Mouse (Mus musculus) regulatory T cell (primary cell): ENCODE results near the gene Pgc.

ENCODE experiments used
- in situ Hi-C: fragments of 300-600 bp; cut with MboI, MseI; formaldehyde crosslinking; loops from one replicate; pipeline ENCODE4 v1.15.1; 2025; ENCODE audit warnings: high pct_unique_total_duplicates

Gene Pgc

DNA sequence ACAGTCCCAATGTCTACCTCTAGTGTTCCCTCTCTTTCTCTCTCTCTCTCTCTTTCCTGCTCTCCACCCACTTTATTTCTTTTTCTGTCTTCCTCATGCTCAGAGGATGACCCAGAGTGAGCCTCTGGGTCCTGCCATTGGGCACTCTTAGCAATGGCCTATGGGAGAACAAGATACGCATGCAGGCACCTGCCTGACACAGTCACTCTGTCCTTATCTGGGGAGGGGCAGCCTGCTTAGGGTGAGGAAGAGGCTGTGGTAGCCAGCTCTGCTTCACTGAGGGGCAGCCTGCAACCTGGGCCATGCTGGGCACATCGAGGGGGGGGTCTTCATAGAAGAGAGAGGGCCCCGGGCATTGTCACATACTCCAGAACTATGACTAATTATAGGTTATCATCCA is 23.0 kb downstream of the Pgc start:
- in situ Hi-C loops: no loop called here

DNA sequence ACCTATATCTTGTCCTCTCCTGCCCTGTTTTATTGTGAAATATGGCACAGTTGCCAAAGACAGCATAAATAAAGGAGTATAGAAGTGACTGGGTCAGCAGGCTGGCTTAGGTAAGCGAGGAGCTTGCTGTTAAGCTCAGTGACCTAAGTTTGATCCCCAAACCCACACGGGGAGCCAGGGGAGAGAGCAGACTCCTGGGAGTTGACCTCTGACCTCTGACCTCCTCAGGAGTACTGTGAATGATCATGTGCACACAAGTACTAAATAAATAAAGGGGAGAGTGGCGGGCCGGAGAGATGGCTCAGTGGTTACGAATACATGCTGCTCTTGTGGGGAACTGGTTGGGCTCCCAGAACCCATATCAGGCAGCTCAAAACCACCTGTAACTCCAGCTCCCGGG is 23.5 kb downstream of the Pgc start:
- in situ Hi-C loops: no loop called here

DNA sequence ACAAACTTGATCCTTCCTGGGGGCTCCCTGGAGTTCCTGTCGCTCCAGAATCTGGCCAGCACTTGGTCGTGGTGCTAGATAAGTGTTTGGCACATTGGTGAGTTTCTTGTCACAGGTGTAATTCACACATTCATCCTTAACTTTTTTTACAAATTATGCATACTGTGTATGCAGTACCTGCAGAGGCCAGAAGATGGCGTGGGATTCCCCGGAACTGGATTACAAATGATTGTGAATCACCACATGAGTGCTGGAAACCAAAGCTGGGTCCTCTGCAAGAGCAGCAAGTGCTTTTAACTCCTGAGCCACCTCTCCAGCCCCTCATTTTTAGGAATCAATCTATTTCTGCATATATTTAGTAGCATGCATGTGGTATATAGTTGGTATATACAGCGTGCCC is 25.2 kb downstream of the Pgc start:
- in situ Hi-C loops: no loop called here

DNA sequence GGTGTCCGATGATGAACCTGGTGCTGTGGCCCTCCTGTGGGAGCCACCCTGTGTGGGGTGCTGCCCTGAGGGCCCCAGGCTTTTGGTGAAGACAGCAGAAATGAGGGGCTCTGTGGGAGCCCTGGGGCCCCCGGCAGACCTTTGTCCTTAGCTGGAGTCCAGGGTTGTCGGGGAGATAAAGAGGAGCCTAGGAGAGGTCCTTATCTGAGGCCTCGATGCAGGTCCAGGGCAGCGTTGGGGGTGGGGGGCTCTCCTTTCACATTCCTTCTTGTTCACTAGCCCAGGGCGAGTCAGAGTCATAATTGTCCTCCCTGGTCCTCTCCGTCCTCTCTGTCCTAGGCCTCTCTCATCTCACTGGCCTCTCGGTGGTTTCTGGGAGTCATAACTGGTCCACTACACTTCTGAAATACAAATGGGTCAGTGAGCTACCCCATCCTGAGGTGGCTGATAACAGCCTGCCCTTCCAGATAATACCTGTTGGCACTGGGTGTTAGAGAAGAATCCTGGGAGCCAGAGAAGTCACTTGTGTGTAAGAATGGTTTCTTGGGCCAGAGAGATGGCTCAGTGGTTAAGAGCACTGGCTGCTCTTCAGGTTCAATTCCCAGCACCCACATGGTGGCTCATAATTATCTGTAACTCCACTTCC is 26.6 kb downstream of the Pgc start:
- in situ Hi-C loops: no loop called here

DNA sequence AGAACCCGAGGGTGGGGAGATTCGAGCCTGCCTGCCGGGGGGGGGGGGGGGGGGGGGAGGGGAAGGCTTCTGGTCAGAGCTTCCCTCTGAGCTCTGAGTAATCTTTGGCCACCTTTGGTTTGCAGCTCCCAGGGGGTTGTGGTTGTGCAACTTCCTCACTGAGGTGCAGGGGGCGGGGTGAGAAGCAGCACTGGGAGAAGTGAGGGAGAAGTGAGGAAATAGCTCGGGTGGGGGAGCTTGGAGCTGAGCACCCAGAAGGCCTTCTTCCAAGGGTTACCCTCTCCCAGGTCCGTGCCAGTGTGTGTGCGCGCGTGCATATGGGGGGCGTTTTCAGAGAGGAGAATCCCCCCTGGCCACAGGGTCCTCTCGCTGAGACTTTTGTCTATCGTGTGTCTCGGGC is 27.6 kb downstream of the Pgc start:
- in situ Hi-C loops: no loop called here

DNA sequence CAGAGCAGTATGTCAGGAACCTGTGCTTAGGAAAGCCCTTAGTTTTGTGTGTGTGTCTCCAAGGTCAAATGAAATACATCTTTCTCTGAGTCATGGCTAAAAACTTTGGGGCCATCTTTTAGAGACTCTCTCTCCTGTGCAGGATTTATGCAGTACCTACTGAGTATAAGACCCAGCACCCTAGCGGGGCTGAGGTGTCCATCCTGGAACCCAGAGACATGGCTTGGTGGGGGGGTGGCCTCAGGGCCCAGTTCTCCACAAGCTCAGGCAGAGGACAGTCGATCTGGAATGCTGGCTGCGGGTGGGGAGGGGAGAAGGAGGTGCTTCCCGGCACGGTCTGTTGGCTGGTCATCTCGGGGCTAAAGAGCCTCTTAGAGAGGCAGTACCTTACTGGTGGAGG is 29.7 kb downstream of the Pgc start:
- in situ Hi-C loops: no loop called here

DNA sequence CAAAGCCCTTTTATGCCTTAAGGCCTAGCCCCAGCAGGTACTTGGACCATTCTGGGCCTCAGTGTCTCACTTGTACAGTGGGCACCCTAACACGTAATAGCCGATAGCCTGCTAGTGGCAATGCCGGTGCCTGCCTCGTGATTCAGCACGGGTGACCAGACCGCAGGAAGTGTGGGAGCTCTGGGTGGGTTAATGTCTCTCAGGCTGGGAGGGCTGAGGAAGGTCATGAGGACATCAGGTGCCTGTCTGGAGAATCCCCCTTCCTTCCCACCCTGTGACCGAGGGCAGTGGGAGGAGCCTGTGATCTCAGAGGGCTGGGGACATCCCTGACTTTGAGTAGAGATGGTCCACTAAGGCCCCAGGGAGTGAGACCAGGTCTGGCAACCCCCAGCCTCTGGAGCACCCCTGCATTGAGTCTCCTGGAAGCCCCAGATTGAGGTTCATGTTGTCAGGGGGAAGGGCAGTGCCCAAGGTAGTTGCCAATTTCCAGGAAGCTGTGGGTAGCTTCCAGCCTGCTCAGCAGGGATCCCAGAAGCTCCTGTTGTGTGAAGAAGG is 30.5 kb downstream of the Pgc start:
- in situ Hi-C loops: no loop called here

DNA sequence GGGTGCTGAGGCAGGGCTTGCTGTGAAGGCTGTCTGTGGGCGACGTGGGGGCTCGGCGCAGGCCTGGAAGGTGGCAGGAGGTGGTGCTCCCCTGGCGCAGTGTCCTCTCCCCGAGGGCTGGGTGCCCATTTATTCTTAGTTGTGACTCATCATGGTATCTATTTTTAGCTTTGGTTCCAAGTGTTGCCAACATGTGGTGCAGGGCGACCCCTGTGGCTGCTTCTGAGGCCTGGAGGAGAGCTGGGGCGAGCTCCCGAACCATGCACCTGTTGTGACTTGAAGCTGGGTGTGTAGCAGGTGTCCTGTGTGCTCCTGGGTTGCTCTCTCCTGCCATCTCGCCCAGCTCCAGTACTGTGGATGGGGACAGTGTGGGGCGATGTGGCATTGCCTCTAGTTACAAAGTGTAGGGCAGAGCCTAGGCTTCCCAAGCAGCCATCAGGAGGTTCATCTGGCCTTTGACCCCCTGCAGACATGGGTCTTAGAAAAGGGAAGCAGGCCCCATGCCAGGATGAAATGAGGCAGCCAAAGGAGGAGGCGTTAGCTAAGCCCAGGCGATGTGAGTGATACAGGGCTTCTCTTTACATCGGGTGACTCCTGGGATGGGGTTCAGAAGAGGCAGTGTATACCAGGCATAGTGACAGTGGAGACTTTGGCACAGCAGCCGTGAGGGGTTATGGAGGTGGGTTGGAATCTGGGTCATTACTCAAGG is 33.2 kb downstream of the Pgc start:
- in situ Hi-C loops: no loop called here

DNA sequence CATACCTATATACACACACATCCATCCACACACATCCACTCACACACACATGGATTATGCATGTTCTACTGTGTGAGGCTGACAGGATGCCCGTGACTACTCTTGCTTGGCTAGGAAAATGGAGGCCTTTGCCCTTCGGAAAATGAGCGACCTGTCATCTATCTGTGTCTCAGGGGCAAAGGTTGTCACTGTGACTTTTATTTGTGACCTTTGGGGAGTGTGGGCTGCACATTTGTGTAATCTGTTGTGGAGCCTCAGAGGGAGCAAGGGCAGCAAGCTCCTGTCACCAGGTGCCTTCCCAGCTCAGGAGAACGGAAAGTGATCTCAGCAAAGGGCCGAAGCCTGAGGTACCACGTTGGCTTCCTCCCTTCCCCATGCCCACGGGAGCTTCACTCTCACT is 35.4 kb downstream of the Pgc start:
- in situ Hi-C loops: no loop called here

DNA sequence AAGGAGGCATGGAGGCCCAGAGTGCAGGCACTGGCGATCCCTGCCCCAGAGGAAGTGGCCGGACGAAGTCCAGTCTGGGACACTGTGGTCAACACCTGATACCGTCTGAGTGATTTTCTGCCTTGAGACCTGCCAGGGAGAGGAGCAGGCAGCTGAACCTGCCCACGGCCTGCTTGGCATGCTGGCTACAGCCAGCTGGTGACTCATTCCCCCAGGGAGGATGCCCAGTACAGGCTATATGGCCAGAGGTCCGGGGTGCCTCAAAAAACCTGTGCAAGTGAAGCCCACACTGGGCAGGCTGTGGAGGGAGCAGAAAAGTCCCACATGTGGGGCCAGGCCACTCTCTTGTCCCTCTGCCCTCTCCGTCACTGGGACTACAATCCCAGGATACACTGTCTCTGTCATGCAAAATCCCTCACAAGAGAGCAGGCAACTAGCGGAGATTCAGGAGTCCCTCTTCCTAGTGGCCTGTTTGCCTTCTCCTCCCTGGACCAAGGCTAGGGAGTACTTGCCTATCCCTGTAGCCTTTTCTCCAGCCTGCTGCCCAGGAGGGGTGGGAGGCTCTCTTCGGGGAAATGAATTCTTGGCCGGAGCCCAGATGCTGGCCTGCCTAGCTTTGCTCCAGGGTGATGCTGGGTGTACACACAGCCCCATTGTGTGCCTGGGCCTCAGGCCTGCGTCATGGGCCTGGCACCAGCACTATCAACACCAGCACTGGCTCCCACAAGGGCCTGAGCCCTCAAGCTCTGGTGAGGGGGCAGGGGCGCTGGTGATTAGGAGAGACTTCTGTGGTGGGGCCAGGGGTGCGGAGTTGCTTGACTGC is 36.1 kb downstream of the Pgc start:
- in situ Hi-C loops: no loop called here

DNA sequence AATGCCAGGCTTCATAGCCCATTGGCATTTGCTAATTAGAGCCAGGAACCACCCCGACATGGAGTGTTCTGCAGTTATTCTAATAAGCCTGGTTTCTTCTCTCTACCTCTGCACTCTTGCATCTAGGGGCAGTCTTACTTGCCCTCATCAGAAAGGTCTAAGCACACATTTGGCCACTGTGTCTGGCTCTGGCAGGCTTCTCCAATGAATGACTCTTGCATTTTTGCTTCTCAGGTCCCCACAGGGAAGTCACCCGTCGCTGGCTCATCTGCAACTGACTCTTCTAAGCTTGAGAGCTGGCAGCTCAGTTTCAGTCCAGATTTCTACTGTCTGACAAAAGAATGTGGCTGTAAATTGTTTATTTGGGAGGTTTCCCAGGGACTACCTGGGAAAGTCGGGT is 39.3 kb downstream of the Pgc start:
- in situ Hi-C loops: no loop called here

DNA sequence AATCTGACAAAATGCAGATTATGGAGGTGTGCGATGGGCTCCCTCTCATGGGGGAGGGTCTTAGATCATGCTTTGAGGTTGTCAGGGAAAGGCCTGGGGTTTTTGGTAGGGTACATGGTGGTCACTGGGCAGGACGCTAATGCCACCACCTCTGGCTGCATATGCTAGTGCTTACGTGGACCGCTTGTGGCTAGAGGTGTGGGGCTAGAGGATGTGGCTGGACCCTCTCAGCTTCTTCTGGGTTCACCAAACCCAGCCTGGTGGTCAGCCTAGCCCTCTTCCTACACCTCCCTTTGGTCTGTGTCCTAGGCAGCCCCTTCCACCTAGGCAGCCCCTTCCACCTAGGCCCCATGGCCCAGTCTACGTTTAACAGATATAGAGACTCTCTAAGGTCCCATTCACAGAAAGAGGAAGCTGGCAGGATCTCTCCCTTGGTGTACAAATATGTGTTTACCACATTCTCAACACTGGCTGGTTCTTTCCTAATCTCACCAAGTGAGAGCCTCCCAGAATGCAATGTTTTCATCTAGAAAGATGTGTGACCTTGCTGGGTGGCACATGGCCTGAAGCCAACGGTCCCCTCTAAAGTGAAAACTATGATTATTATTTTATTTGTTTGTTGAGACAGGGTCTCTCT is 39.9 kb downstream of the Pgc start:
- in situ Hi-C loops: no loop called here

DNA sequence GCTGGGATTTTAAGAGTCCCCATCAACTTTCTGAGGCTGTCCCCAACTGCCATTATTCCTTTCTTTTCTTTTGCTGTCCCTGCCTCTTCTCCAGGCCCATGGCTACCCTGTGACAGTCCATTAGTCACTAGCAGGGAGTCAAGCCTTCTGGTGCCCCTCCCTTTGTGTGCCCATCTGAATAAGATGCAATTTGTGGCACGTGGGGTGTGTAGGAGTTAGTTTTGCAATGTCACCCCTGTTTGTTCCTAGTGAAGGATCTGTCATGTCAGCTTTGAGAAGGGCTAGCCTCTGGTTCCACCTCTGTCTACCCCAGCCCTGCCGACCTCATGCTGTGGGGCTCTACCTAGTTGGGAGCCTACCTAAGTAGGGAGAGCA is 40.4 kb downstream of the Pgc start:
- in situ Hi-C loops: no loop called here

DNA sequence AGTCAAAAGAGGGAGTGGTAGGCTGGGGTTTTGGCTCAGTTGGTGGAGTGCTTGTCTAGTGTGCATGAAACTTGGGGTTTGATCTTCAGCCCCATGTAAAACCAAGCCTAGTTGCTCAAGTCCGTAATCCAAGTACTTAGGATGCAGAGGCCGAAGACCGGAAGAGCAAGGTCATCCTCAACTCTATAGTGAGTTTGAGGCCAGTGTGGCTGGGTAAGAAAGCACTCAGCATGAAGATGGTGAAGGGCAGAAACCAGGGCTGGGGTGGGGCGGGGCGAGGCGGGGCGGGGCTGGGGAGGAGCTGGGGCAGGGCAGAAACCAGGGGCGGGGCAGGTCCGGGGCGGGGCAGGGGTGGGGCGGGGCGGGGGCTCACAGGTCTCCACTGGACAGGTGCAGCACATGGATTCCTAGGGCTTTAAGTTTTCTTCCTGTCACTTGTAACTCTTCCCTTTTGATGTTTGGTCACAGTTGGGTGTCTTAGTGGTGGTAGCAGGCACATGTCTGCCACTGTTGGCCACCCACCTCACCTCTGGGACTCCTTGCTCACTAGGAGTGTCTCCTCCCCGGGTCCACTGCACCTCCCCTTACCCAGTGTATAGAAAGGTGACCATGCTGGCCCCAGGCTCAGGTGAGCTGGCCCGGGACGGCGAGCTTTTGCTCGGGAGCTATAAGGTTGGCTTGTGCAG is 41.0 kb downstream of the Pgc start:
- in situ Hi-C loops: no loop called here

DNA sequence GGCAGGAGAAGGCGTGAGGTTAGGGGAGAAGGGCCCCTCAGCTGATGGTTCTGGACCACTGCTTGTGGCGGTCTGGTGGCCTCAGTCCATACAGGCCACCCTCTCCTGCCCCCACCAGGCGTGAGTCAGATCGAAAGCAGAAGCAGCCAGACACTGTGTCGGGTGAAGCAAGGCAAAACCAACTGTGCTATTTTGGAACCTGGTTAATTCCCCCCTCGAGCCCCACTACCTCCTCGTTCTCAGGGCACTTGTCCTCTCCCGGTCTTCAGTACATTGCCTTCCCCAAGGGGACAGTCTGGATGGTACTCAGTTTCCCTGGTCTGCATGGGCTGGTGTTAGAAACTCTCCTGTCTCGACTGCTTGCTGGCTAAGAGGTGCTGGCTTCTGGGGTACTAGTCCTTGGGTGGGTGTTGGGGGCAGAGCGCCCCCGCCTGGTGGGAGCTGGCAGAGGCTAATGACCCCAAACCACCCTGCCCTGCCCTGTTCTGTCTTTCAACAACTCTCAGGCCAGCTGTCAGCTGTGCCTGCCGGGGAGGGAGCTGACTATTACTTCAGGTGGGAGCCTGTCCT is 42.1 kb downstream of the Pgc start:
- in situ Hi-C loops: no loop called here

DNA sequence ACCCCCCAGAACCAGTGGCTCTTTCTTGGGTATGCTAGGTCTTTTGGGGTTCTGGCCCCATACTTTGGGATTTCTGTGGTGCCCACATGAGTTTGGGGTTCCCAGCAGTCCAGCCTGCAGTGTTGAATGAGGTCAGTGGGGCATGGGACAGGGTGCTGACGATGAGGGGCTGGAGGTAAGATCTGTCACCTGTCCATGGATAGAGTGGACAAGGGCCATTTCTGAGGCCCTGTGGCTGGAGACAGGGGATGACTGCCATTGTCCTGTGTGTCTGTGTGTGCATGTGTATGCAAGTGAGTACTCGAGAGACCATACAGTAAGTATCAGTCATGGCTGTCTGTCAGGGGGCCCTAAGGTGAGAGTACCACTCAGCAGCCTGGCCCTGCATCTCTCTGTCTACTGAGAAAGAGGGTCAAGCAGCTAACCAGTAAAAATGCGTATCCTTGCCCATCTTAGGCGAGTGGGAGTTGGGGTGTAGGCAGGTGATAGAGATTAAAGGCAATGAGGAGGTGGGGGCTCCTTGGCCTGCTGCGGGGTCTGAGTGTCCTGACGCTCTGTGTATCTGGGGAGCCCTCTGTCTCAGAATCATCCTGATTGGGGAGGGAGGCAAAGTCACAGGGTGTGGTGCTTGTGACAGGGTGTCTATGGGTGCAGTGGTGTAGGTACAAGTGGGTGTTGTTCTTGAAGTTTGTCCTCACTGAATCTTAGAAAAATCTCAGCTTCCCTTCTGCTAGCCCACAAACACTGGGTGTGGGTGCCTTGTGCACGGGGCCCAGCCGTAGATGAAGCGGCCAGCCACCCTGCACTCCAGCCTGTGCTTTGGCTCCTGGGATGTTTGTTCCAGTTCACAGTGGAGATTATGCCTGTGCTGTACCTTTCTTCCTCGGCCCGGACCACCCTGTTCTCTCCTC is 43.0 kb downstream of the Pgc start:
- in situ Hi-C loops: no loop called here

DNA sequence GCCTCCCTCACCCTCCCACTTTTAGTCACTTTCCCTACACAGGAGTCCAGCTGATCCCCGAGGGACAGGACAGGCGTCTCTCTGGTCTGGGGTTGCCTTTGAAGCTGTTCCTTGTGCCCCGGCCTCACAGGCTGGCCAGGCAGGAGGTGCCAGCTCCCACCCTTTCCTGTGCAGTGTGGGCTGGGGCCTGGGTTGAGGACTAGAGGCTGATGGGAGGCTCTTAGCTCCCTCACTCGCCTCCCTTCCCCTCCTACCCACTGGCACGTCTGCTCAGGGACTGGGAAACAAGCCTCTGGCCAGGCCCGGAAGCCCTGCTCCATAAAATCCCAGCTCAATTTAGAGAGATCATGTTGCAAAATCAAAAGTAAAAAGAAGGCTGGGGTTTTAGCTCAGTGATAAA is 47.0 kb downstream of the Pgc start:
- in situ Hi-C loops: no loop called here

DNA sequence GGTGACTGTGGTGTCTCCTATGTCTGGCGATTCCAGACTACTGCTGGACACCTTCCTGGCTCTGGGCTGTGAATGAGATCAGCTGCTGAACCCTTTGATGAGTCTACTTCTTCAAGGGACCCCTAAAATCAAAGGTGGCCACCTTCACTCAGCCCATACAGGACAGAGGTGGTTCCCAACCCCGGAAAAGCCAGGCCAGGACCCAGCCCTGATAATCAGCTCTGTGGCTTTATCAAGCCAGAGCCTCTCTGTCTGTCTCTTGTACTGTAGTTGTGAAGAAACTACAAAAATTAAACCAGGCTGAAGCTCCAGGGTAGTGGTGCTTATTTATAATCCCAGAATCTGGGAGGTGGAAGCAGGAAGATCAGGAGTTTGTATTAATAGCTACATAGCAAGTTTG is 50.5 kb downstream of the Pgc start:
- in situ Hi-C loops: no loop called here

DNA sequence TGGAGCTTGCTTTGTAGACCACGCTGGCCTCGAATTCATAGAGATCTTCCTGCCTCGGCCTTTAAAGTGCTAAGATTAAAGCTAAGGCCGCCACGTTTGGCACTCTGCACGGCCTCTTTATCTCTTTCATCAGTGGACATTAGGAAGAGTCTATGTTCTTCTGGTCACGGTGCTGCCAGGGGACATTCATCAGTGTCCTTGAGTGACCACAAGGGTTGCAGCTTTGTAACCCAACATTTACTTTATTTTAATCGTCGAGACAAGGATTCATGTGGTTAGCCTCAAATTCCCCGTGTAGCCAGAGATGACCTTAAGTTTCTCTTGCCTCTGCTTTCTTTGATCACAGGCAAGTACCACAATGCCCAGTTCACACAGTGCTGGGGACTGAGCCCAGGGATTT is 53.8 kb downstream of the Pgc start:
- in situ Hi-C loops: no loop called here

DNA sequence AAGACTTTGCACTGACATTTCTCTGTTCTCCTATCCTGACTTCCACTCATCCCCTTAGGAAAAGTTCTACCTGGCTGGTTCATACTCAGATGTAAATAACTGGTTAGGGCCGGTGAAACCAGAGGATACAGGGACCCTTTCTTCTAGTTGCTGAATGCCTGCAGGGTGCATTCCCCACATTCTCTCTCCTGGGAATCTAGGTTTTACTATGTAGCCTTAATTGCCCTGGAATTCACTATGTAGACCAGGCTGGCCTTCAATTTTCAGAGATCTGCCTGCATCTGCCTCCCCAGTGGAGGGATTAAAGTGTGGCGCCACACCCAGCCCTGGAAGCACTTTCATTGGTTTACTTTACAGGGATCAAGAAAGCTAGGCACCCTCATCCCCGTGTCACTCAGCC is 55.8 kb downstream of the Pgc start:
- in situ Hi-C loops: no loop called here
